Mouse (Mus musculus): ENCODE results near the gene Arl15. TPM values are rescaled to one million over a fixed set of nuclear protein-coding genes. Genes with fewer than 3 reads are reported as not detected.

Arl15 gene
- polyA plus RNA-seq, 1 experiment from 2014 or later = 10.1 TPM

DNA sequence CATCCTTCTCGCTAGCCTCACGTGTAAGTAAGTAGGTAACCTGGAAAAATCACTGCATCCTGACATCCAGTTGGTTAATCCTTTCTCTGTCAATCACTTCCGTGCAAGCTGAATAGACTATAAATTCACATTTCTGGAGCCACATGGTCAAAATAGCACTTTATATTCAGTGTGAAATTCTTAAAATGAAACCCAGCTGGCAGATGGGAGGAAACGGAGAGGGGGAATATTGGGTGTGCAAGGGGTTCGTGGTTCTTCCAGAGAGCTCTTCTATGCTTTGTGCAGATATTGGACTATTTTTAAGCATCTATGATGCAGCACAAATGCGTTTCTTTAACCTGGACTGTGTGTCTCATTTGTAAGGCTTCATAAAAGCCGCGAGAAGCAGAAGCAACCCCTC lies 344.6 kb downstream of the Arl15 start:
- Histone ChIP-seq H3K4me1 (ENCODE audit: insufficient read depth, low read depth, low read length) (no peaks in the 10 kb centered on the region), H3K9ac (replicated peaks; ENCODE audit: low read depth) (no peak overlapping the region), H3K27me3 (replicated peaks; ENCODE audit: insufficient read depth, low read length) (no peaks in the 10 kb centered on the region), H3K27ac (ENCODE audit: low read length) (no peak overlapping the region), H3K36me3 (ENCODE audit: insufficient read depth, low read length) (no peaks in the 10 kb centered on the region), H3K9me3 (ENCODE audit: low read length) (no peaks in the 10 kb centered on the region), H3K4me2 (replicated peaks; ENCODE audit: low read depth, low read length) (no peak overlapping the region), H3K4me3 (ENCODE audit: low read depth, low read length) (no peak overlapping the region)
- TF ChIP-seq CTCF (IDR thresholded peaks at IDR 0.05) (no peak), EP300 (IDR thresholded peaks at IDR 0.05) (no peak)
- WGBS = 88% methylated on average over 8 of the region's 8 CpGs
- DNase-seq (ENCODE audit: low spot score) = no peak
- ATAC-seq = no peak

DNA sequence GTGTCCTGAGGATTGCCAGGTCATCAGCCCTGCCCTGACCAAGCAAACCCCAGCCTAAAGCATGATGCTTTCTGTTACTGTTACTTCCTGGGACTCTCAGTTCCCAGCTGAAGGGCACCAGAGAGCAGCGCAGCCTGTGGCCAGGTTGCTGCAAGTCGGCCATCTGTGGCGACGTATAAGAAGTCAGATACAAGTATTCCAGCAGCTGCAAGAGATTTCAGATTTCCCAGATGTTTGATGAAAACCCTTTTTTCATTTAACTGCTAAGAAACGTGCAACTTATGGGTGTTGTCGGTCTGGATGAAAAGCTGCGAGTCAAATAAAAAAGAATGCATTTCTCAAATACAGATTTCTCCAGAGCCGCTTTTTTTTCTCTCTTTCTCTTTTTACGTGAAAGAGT lies 345.3 kb downstream of the Arl15 start:
- DNase-seq (ENCODE audit: low spot score) = no peak
- no peaks in the 10 kb centered on the region for H3K27me3 ChIP-seq (replicated peaks; ENCODE audit: insufficient read depth, low read length)
- ATAC-seq = no peak

DNA sequence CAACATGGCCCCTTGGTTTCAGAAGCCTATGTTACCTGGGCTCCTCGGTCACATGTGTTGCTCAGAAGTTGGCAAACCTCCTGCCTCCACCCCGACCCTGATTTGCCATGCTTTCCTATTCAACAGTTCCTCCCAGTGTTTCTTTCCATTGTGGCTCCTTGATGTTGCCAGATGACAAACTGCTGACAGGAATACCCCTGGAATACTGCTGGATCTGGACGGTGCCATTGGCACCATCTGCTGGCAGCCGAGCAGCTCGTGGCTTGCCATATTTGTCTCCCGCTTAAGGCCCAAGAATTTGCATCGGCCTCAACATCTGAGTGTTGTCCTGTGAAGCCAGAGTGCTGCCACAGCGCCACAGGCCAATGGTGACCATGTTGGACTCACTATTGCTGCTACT lies 348.5 kb downstream of the Arl15 start:
- no peak overlapping the region for H3K4me2 ChIP-seq (replicated peaks; ENCODE audit: low read depth, low read length)
- H3K27ac ChIP-seq (ENCODE audit: low read length) = no peak overlapping the region
- no peaks in the 10 kb centered on the region for H3K9me3 ChIP-seq (ENCODE audit: low read length)
- WGBS = 84% methylated on average over 8 of the region's 8 CpGs
- DNase-seq (ENCODE audit: low spot score) = no peak
- no peak overlapping the region for H3K4me3 ChIP-seq (ENCODE audit: low read depth, low read length)
- no peak for TF ChIP-seq CTCF (IDR thresholded peaks at IDR 0.05)
- no peak for TF ChIP-seq EP300 (IDR thresholded peaks at IDR 0.05)
- ATAC-seq = no peak
- H3K4me1 ChIP-seq (ENCODE audit: insufficient read depth, low read depth, low read length) = no peaks in the 10 kb centered on the region
- no peaks in the 10 kb centered on the region for H3K27me3 ChIP-seq (replicated peaks; ENCODE audit: insufficient read depth, low read length)
- no peaks in the 10 kb centered on the region for H3K36me3 ChIP-seq (ENCODE audit: insufficient read depth, low read length)
- H3K9ac ChIP-seq (replicated peaks; ENCODE audit: low read depth) = no peak overlapping the region

More for the DNA sequence above, 345.3 kb downstream of the Arl15 start:
- TF ChIP-seq CTCF (IDR thresholded peaks at IDR 0.05) (no peak), EP300 (IDR thresholded peaks at IDR 0.05) (no peak)
- 84% methylated on average over 9 of the region's 9 CpGs for WGBS
- no peak overlapping the region for H3K9ac ChIP-seq (replicated peaks; ENCODE audit: low read depth)
- no peaks in the 10 kb centered on the region for H3K9me3 ChIP-seq (ENCODE audit: low read length)
- H3K27ac ChIP-seq (ENCODE audit: low read length) = no peak overlapping the region
- no peak overlapping the region for H3K4me3 ChIP-seq (ENCODE audit: low read depth, low read length)
- no peaks in the 10 kb centered on the region for H3K36me3 ChIP-seq (ENCODE audit: insufficient read depth, low read length)
- no peak overlapping the region for H3K4me2 ChIP-seq (replicated peaks; ENCODE audit: low read depth, low read length)
- no peaks in the 10 kb centered on the region for H3K4me1 ChIP-seq (ENCODE audit: insufficient read depth, low read depth, low read length)

DNA sequence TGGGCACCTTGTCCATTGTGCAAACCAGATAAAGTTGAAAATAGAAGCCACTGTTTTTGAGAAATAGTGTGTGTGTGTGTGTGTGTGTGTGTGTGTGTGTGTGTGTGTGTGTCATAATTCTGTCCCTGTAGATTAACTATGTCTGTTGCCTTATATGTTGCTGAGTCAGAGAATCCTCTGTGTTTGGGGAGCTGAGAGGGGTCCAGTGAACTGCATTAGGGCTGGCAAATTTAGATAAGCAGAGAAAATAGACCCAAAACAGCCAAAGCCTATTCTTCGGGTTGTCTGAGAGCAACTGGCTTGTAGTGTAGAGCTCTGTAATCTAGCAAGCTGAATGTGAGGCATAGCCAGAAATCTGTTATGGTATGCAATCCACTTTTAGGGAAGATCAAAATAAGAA lies 348.9 kb downstream of the Arl15 start:
- ATAC-seq = no peak
- TF ChIP-seq EP300 (IDR thresholded peaks at IDR 0.05) = no peak
- no peaks in the 10 kb centered on the region for H3K9me3 ChIP-seq (ENCODE audit: low read length)
- H3K4me1 ChIP-seq (ENCODE audit: insufficient read depth, low read depth, low read length) = no peaks in the 10 kb centered on the region
- H3K36me3 ChIP-seq (ENCODE audit: insufficient read depth, low read length) = no peaks in the 10 kb centered on the region
- no peak overlapping the region for H3K4me3 ChIP-seq (ENCODE audit: low read depth, low read length)
- H3K9ac ChIP-seq (replicated peaks; ENCODE audit: low read depth) = no peak overlapping the region
- no peak for DNase-seq (ENCODE audit: low spot score)
- H3K4me2 ChIP-seq (replicated peaks; ENCODE audit: low read depth, low read length) = no peak overlapping the region
- 60% methylated on average over 1 of the region's 1 CpGs for WGBS
- no peaks in the 10 kb centered on the region for H3K27me3 ChIP-seq (replicated peaks; ENCODE audit: insufficient read depth, low read length)
- H3K27ac ChIP-seq (ENCODE audit: low read length) = no peak overlapping the region

DNA sequence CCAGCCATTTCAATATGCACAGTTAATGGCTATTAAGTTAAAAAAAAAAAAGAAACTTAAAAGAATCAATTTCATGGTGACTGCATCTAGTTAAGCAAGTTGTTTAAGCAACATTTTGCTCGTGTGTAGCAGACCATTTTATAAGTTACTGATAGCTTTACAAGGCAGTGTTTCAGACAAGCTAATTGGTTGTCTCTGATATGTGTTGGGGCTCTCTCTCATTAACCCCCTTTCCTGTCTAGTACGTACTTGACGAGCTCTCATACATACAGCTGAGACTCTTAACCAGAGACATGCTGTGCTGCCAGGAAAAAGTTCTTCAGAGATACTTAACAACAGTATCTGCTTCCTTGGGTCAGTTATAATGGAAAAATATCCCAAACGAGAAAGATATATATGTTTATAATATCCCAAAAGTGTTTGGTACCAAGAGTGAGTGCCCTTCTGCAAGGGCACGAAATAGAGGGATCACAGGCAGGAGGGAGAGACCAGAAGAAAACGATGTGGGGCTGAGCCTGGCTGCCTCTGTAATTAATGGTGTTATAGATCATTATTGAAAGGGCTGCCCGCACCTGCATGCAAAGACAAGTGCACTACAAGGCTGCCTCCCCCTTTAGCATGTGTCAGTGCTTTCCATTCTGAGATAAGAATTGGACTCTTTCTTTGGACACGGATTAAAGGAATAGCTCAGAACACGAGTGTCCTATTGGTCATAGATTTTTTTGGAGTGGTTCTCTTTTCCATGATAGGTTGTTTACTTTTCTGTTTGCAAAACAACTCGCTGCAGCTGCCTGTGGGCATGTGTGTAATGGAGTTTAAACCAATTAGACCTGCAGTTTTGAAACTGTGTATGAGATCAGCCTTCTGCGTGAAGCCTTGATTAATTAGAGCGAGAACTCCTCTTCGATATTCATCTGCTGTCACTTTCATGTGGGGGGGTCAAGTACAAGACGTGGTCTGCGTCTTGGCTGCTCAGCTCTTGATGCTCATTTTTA lies 350.0 kb downstream of the Arl15 start:
- no peak for ATAC-seq
- no peak for DNase-seq (ENCODE audit: low spot score)
- no peaks in the 10 kb centered on the region for H3K36me3 ChIP-seq (ENCODE audit: insufficient read depth, low read length)
- H3K27ac ChIP-seq (ENCODE audit: low read length) = no peak overlapping the region
- H3K4me1 ChIP-seq (ENCODE audit: insufficient read depth, low read depth, low read length) = no peaks in the 10 kb centered on the region
- no peak overlapping the region for H3K4me3 ChIP-seq (ENCODE audit: low read depth, low read length)
- 49% methylated on average over 15 of the region's 15 CpGs for WGBS
- no peak overlapping the region for H3K4me2 ChIP-seq (replicated peaks; ENCODE audit: low read depth, low read length)
- no peak for TF ChIP-seq EP300 (IDR thresholded peaks at IDR 0.05)
- TF ChIP-seq CTCF (IDR thresholded peaks at IDR 0.05) = no peak
- no peak overlapping the region for H3K9ac ChIP-seq (replicated peaks; ENCODE audit: low read depth)
- H3K9me3 ChIP-seq (ENCODE audit: low read length) = no peaks in the 10 kb centered on the region
- no peaks in the 10 kb centered on the region for H3K27me3 ChIP-seq (replicated peaks; ENCODE audit: insufficient read depth, low read length)

DNA sequence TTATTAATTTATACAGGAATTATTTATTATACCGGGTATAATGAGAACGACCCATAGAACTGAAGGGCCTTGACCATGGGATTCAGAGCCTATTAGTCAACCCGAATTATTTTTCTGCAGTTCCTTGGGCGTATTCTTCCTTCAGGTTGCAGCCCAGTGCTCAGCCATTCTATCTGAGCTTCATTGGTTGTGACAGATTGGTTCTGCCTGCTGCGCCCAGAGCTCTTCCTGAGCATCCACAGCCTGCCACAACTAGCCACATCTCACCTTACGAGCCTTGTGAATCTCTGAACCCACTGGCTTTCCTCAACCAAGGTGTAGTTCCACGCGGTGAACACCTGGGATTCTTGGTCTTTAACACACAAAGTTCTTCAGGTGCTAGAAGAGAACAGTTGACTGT lies 350.9 kb downstream of the Arl15 start:
- TF ChIP-seq EP300 (IDR thresholded peaks at IDR 0.05) (no peak), CTCF (IDR thresholded peaks at IDR 0.05) (no peak)
- H3K27ac ChIP-seq (ENCODE audit: low read length) = no peak overlapping the region
- H3K9me3 ChIP-seq (ENCODE audit: low read length) = no peaks in the 10 kb centered on the region
- 94% methylated on average over 8 of the region's 8 CpGs for WGBS
- no peaks in the 10 kb centered on the region for H3K4me1 ChIP-seq (ENCODE audit: insufficient read depth, low read depth, low read length)
- H3K4me3 ChIP-seq (ENCODE audit: low read depth, low read length) = no peak overlapping the region
- ATAC-seq (no peak), DNase-seq (ENCODE audit: low spot score) (no peak)
- no peak overlapping the region for H3K9ac ChIP-seq (replicated peaks; ENCODE audit: low read depth)
- H3K27me3 ChIP-seq (replicated peaks; ENCODE audit: insufficient read depth, low read length) = no peaks in the 10 kb centered on the region
- no peak overlapping the region for H3K4me2 ChIP-seq (replicated peaks; ENCODE audit: low read depth, low read length)
- H3K36me3 ChIP-seq (ENCODE audit: insufficient read depth, low read length) = no peaks in the 10 kb centered on the region
